Mouse (Mus musculus) hindbrain, postnatal 0 days (tissue): ENCODE measurements around the gene Naa25. TPM values are rescaled to one million over a fixed set of nuclear protein-coding genes. Genes with fewer than 3 reads are reported as not detected.

Source experiments
- ATAC-seq: fragments of 200-750 bp; cut with Nextera tagmentation; 2 replicates; pipeline ENCODE4 v1.8.0; 2017; ENCODE audit warnings: mild to moderate bottlenecking, moderate TSS enrichment, moderate library complexity
- DNase-seq: peaks from one replicate; pipeline ENCODE4 v3.0.0-alpha.2; 2015; ENCODE audit warnings: low spot score
- H3K27ac ChIP-seq: fragments of 300-500 bp; sonication (generic); 2 replicates; pipeline ENCODE4 v1.5.1; 2014; ENCODE audit warnings: mild to moderate bottlenecking
- H3K27me3 ChIP-seq: fragments of 300-500 bp; sonication (generic); 2 replicates; pipeline ENCODE4 v1.6.1; 2014; ENCODE audit warnings: low read length, mixed read lengths; ENCODE audit not compliant: insufficient read depth
- H3K36me3 ChIP-seq: fragments of 300-500 bp; sonication (generic); 2 replicates; pipeline ENCODE4 v1.6.1; 2014; ENCODE audit warnings: low read length, mixed read lengths; ENCODE audit not compliant: insufficient read depth
- H3K4me1 ChIP-seq: fragments of 300-500 bp; sonication (generic); 2 replicates; pipeline ENCODE4 v1.6.1; 2014; ENCODE audit warnings: antibody characterized with exemption, low read length, mixed read lengths; ENCODE audit not compliant: insufficient read depth
- H3K4me2 ChIP-seq: fragments of 300-500 bp; sonication (generic); 2 replicates; pipeline ENCODE4 v1.6.1; 2014; ENCODE audit warnings: low read depth, mild to moderate bottlenecking, low read length, moderate library complexity, mixed read lengths
- H3K4me3 ChIP-seq: fragments of 300-500 bp; sonication (generic); 2 replicates; pipeline ENCODE4 v1.5.1; 2014; ENCODE audit warnings: low read length
- H3K9ac ChIP-seq: fragments of 300-500 bp; sonication (generic); replicated peaks from 2 replicates; pipeline ENCODE4 v1.6.1; 2014; ENCODE audit warnings: mild to moderate bottlenecking, low read length, moderate library complexity, mixed read lengths
- H3K9me3 ChIP-seq: fragments of 300-500 bp; sonication (generic); 2 replicates; pipeline ENCODE4 v1.6.1; 2016; ENCODE audit warnings: low read length, mixed read lengths
- CTCF ChIP-seq: IDR thresholded peaks from 2 replicates; pipeline ENCODE4 v1.5.1; 2016; ENCODE audit warnings: antibody characterized with exemption, control low read depth, low read depth
- WGBS: fragments of 180-500 bp; shearing (Covaris S2); extraction: QIAGEN DNeasy Blood & Tissue Kit; methylation state at CpG from one replicate; pipeline ENCODE4 v1.1.7; 2014; 5-methylcytosine and 5-hydroxymethylcytosine counted together
- polyA plus RNA-seq: library from polyadenylated mRNA; unstranded; fragments of >200 nt; fragmentation: Nextera tagmentation; extraction: Ambion mirVana; gene quantifications from 2 replicates; pipeline ENCODE4 v1.2.1, GENCODE M21; 2015
- total RNA-seq: library from RNA; depleted of rRNA; stranded (reverse); fragments of >200 nt; gene quantifications from 2 replicates; pipeline ENCODE4 v1.2.3, GENCODE M21; 2014

Gene Naa25
- total and polyA plus RNA-seq, 2 experiments from 2014 or later = 32.9 to 37.5 TPM

DNA sequence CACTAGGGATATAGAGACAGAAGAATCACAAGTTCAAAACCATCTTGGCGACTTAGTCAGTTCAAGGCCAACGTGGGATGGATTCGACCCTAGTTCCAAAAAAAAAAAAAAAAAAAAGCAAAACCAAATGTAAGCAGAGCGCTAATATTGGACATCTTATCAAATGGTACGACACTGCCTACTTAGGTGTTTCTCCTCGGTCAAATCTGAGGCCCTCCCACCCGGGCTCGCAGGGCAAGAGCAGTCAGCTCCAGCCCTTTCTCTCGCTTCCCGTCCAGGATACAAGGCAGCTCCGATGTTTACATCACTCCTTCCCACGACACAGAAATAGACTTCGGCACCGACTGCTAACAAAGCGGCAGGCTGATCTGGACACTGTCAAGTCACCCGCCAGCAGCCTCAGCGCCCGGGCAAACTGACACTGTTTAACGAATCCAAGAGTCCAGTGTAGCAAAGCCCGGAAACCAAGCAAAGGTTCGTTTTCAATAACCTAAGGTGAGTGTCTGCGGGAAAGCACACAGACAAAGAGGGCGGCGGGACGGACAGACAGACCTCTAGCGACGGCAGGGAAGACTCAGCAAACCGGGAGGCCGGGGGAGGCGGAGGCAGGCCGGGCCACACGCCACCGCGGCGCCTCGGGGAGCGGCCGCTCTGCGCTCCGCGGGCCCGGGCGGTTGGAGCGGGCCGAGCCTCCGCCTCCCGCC is 12.8 kb upstream of the Naa25 start:
- ATAC-seq = peak; percentile 76
- H3K27ac ChIP-seq = peak overlapping the region; percentile 90
- peak overlapping the region; percentile 88 for H3K9ac ChIP-seq
- H3K4me2 ChIP-seq = peak overlapping the region; percentile 64
- 1% methylated on average over 39 of the region's 47 CpGs for WGBS
- peaks cover 3% of the 10 kb centered on the region for H3K4me1 ChIP-seq
- TF ChIP-seq CTCF = no peak
- no peaks in the 10 kb centered on the region for H3K27me3 ChIP-seq
- peaks cover 11% of the 10 kb centered on the region; the same call in 1 of the 2 replicates for H3K36me3 ChIP-seq
- peak overlapping the region; percentile 75 for H3K4me3 ChIP-seq
- no peaks in the 10 kb centered on the region for H3K9me3 ChIP-seq
- peak; percentile 63 for DNase-seq

DNA sequence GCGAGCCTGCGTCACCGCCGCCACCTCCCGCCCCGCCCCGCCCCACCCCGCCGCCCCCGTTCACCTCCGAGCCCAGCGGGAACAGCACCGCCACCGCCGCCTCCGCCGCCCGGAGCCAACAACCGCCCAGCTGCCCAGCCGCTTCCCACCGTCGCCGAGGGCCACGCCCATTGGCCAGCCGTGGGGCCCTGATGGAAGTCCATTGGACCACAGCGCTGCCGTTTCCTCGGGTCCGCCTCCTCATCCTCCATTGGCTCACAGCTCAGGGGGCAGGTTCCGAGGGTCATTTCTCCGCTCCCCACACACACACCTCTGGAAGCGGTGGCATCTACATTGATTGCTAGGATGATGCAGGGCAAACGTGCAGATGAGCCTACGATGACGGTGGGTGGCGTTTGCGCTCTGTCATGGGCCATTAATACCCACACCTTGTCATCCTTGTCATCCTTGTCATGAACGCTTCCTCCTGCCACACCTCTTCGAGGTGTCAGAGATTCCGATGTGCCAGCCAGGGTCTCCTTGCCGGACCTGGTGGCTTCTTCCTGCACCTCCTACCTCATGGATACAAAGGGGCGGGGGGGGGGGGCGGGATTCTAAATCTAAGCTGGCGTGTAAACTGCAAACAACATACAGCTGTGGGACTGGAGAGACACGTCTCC is 12.1 kb upstream of the Naa25 start, which contains the start of gene Trafd1:
Gene Trafd1 (minus strand): TSS at position 172 of the 659 bp plus-strand sequence.
- under 1% methylated on average over 35 of the region's 45 CpGs for WGBS
- peak within 1 kb of the TSS; percentile 64 for H3K4me2 ChIP-seq
- peak within 1 kb of the TSS; percentile 75 for H3K4me3 ChIP-seq
- peaks cover 3% of the 10 kb centered on the region for H3K4me1 ChIP-seq
- ATAC-seq (peak; percentile 93), DNase-seq (peak; percentile 97)
- H3K27ac ChIP-seq = peak within 1 kb of the TSS; percentile 90
- H3K36me3 ChIP-seq = peaks cover 10% of the 10 kb centered on the region; the same call in 1 of the 2 replicates
- peak within 1 kb of the TSS; percentile 88 for H3K9ac ChIP-seq
- H3K9me3 ChIP-seq = no peaks in the 10 kb centered on the region
- no peaks in the 10 kb centered on the region for H3K27me3 ChIP-seq
- no peak for TF ChIP-seq CTCF

DNA sequence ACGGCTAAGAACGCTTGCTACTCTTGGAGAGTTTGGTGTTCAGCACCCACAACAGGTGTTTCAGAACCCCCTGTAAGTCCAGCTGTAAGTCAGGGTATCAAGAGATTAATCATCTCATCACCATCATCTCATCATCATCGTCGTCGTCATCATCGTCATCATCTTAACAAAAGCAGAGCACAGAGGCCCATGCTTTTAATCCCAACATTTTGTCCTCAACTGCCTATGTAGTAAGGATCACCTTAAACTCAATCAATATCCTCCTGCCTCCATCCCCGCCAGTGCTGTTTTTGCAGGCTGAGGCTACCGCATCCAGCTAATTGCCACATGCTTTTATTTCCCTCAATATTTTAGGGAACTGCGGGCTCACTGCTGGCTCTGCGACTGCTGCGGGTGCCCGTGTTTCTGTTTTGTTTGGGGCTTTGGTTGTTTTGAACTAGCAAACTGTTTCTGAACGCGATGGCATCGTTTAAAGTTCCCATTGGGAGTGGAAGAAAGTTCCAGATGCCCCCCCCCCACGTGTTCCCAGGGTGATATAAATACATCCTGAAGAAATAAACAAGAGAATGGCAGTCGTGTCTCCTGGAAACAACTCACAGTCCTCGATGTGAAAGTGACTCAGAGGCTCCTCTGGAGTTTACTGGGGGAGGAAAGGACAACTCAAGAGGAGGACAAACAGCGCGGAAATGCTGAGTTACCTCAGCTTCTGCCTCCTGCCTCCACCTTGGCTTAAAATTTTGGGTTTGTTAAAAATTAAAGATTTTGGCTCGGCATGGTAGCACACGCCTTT is 11.4 kb upstream of the Naa25 start:
- Histone ChIP-seq H3K4me3 (peak overlapping the region; percentile 75), H3K27me3 (no peaks in the 10 kb centered on the region), H3K9me3 (no peaks in the 10 kb centered on the region), H3K4me2 (peak overlapping the region; percentile 64), H3K9ac (peak overlapping the region; percentile 88), H3K27ac (peak overlapping the region; percentile 90; the same call in 1 of the 2 replicates), H3K36me3 (peaks cover 5% of the 10 kb centered on the region; the same call in 1 of the 2 replicates), H3K4me1 (peaks cover 3% of the 10 kb centered on the region)
- no peak for DNase-seq
- no peak for TF ChIP-seq CTCF
- WGBS = 31% methylated on average over 22 of the region's 22 CpGs
- ATAC-seq = no peak

DNA sequence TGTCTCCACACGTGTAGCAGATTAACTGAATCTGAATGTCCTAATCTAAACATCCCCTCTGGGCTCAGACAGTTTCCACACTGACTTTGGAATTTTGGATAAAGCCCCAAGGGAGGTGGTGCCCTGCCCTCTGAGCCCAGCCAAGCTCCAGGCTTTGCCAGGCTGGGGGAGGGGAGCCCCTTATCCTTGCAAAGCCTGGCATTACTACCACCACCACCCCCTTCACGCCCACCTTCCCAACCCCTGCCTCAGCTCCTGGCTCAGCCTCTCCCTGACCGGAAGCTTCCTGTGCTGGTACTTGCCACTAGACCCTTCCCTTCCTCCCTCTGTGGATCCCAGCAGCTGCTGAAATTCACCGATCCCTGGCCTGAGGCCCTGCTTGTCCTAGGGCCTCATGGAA is 10.6 kb upstream of the Naa25 start:
- no peak for TF ChIP-seq CTCF
- Histone ChIP-seq H3K36me3 (peaks cover 5% of the 10 kb centered on the region; the same call in 1 of the 2 replicates), H3K4me2 (no peak overlapping the region), H3K4me3 (no peak overlapping the region), H3K27me3 (no peaks in the 10 kb centered on the region), H3K9ac (no peak overlapping the region), H3K9me3 (no peaks in the 10 kb centered on the region), H3K27ac (no peak overlapping the region), H3K4me1 (peaks cover 3% of the 10 kb centered on the region)
- no peak for DNase-seq
- 62% methylated on average over 4 of the region's 4 CpGs for WGBS
- ATAC-seq = no peak

DNA sequence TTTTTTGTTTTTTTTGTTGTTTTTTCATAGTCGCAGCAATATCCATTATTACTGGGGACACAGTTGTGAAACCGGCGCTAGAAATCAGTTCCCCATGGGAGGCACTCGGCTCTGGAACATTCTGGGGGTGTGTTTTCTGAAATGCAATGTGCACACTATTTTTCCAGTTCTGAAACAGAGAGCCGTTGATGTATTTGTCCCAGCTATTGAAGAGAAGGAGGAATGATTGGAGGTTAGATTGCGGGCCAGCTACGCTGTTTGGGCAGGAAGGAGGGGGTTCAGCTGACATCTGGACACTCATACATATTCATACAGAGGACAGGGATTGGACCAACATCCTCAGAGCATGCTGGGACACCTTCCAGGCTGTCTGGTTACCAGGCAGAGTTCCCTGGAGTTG is 8.6 kb upstream of the Naa25 start:
- no peak overlapping the region; the same call in 1 of the 2 replicates for H3K9ac ChIP-seq
- no peak for ATAC-seq
- H3K36me3 ChIP-seq = no peaks in the 10 kb centered on the region
- no peaks in the 10 kb centered on the region for H3K9me3 ChIP-seq
- no peak overlapping the region for H3K4me2 ChIP-seq
- H3K27me3 ChIP-seq = no peaks in the 10 kb centered on the region
- DNase-seq = no peak
- H3K4me3 ChIP-seq = no peak overlapping the region
- H3K4me1 ChIP-seq = no peaks in the 10 kb centered on the region; the same call in 1 of the 2 replicates
- WGBS = 42% methylated on average over 7 of the region's 7 CpGs
- no peak overlapping the region for H3K27ac ChIP-seq
- TF ChIP-seq CTCF = no peak

DNA sequence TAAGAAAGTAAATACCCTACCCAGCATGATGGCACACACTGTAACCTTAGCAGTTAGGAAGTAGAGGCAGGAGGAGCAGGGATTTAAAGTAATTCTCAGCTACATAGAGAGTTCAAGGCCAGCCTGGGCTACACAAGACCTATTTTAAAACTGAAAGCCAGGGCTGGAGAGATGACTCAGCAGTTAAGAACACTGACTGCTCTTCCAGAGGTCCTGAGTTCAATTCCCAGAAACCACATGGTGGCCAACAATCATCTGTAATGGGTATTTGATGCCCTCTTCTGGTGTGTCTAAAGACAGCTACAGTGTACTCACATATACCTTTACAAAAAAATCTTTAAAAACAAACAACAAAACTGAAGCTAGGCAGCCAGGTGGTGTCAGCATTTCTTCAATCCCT is 8.0 kb upstream of the Naa25 start:
- Histone ChIP-seq H3K4me1 (no peaks in the 10 kb centered on the region), H3K4me3 (no peak overlapping the region), H3K9me3 (no peaks in the 10 kb centered on the region), H3K36me3 (no peaks in the 10 kb centered on the region), H3K27ac (no peak overlapping the region), H3K9ac (no peak overlapping the region; the same call in 1 of the 2 replicates), H3K4me2 (no peak overlapping the region), H3K27me3 (no peaks in the 10 kb centered on the region)
- ATAC-seq = no peak
- DNase-seq = no peak
- TF ChIP-seq CTCF = no peak
